Mouse (Mus musculus): ENCODE results near the gene Gm10375. TPM values are rescaled to one million over a fixed set of nuclear protein-coding genes. Genes with fewer than 3 reads are reported as not detected.
"Not testable (repeated sequence)": the region's sequence is repeated elsewhere in the genome, so short reads cannot be mapped to it uniquely, and the experiment has no call there.

Gene Gm10375
- polyA plus RNA-seq (2014; fragmentation: Nextera tagmentation; extraction: Ambion mirVana) = not detected in 2 replicates

- H3K36me3 ChIP-seq (ENCODE audit: control insufficient read depth, insufficient read depth, low read length); H3K4me3 ChIP-seq (ENCODE audit: low read depth, low read length); ATAC-seq (replicated peaks; ENCODE audit: low FRiP score, low TSS enrichment, low read depth); H3K9me3 ChIP-seq (ENCODE audit: control insufficient read depth, low read length); H3K27ac ChIP-seq (ENCODE audit: low read depth); H3K4me2 ChIP-seq (ENCODE audit: low read length); H3K9ac ChIP-seq (ENCODE audit: low read length); DNase-seq (ENCODE audit: low spot score); H3K27me3 ChIP-seq (replicated peaks; ENCODE audit: control insufficient read depth, insufficient read depth, low read length); H3K4me1 ChIP-seq (replicated peaks; ENCODE audit: control insufficient read depth, insufficient read depth, low read length): not testable (repeated sequence)
Observed at GRCm38 (mm10) chr14:43607913-43608312, at the start of gene Gm10375. TSS of gene Gm10375 (minus strand) at chr14:43608013.

- not testable (repeated sequence) for ATAC-seq (replicated peaks; ENCODE audit: low FRiP score, low TSS enrichment, low read depth); H3K9me3 ChIP-seq (ENCODE audit: control insufficient read depth, low read length); H3K9ac ChIP-seq (ENCODE audit: low read length); H3K4me1 ChIP-seq (replicated peaks; ENCODE audit: control insufficient read depth, insufficient read depth, low read length); H3K27me3 ChIP-seq (replicated peaks; ENCODE audit: control insufficient read depth, insufficient read depth, low read length); DNase-seq (ENCODE audit: low spot score); H3K4me2 ChIP-seq (ENCODE audit: low read length); H3K36me3 ChIP-seq (ENCODE audit: control insufficient read depth, insufficient read depth, low read length); H3K27ac ChIP-seq (ENCODE audit: low read depth); H3K4me3 ChIP-seq (ENCODE audit: low read depth, low read length)
- WGBS = 79% methylated on average over 1 of the region's 2 CpGs
Observed at GRCm38 (mm10) chr14:43579046-43579445, 28.8 kb downstream of the Gm10375 start, which contains the start of gene Gm17654. TSS of gene Gm17654 (minus strand) at chr14:43579146.

GRCm38 (mm10) chr14:43577969-43578368, 29.8 kb downstream of the Gm10375 start:
- not testable (repeated sequence) for ATAC-seq (replicated peaks; ENCODE audit: low FRiP score, low TSS enrichment, low read depth); H3K4me3 ChIP-seq (ENCODE audit: low read depth, low read length); H3K27me3 ChIP-seq (replicated peaks; ENCODE audit: control insufficient read depth, insufficient read depth, low read length); H3K9ac ChIP-seq (ENCODE audit: low read length); H3K4me1 ChIP-seq (replicated peaks; ENCODE audit: control insufficient read depth, insufficient read depth, low read length); H3K27ac ChIP-seq (ENCODE audit: low read depth); H3K4me2 ChIP-seq (ENCODE audit: low read length); H3K9me3 ChIP-seq (ENCODE audit: control insufficient read depth, low read length); H3K36me3 ChIP-seq (ENCODE audit: control insufficient read depth, insufficient read depth, low read length); DNase-seq (ENCODE audit: low spot score)
- 100% methylated on average over 2 of the region's 4 CpGs for WGBS

Other genes starting within 250 kb of the Gm10375 start
- not detected in 2 replicates for gene Gm8138, start 191.7 kb downstream of the Gm10375 start, polyA plus RNA-seq (2014; fragmentation: Nextera tagmentation; extraction: Ambion mirVana)
- gene Gm5799, start 64.4 kb downstream of the Gm10375 start, polyA plus RNA-seq (2014; fragmentation: Nextera tagmentation; extraction: Ambion mirVana) = not detected in 2 replicates
- not detected in 2 replicates for gene Gm17654, start 28.9 kb downstream of the Gm10375 start, polyA plus RNA-seq (2014; fragmentation: Nextera tagmentation; extraction: Ambion mirVana)
- gene Gm8165, start 69.2 kb upstream of the Gm10375 start, polyA plus RNA-seq (2014; fragmentation: Nextera tagmentation; extraction: Ambion mirVana) = not detected in 2 replicates
- 1.5 TPM in 2 replicates for gene Gm7324, start 89.8 kb upstream of the Gm10375 start, polyA plus RNA-seq (2014; fragmentation: Nextera tagmentation; extraction: Ambion mirVana)
- gene Gm16506, start 119.5 kb upstream of the Gm10375 start, polyA plus RNA-seq (2014; fragmentation: Nextera tagmentation; extraction: Ambion mirVana) = not detected in 2 replicates
- not detected in 2 replicates for gene Gm6526, start 139.9 kb upstream of the Gm10375 start, polyA plus RNA-seq (2014; fragmentation: Nextera tagmentation; extraction: Ambion mirVana)
- gene Gm8180, start 176.7 kb upstream of the Gm10375 start, polyA plus RNA-seq (2014; fragmentation: Nextera tagmentation; extraction: Ambion mirVana) = not detected in 2 replicates

Measured in intestine, embryonic 14.5 days (tissue).